13 mouse cellular contexts compared by ENCODE assay signal in genomic region chr11:97123282-97123890, GRCm38 (mm10). TPM values are rescaled to one million over a fixed set of nuclear protein-coding genes. Genes with fewer than 3 reads are reported as not detected.
DNase-seq lines count a peak whose midpoint lies in the region; ATAC-seq and TF ChIP-seq lines count a peak whose summit lies in the region.
"Had no signal": no experiment of that assay in that cellular context is flagged by ENCODE, and none has a peak within 500 bp of the region (broad histone marks: within the 10 kb centered on the region; RNA-seq: fewer than 3 reads in every experiment).

No protein-coding gene starts in this region.

- no peaks in the 10 kb centered on the region for H3K9me3 ChIP-seq in hindbrain, embryonic 11.5 days (ENCODE audit: control insufficient read depth, low read length)
- no peaks in the 10 kb centered on the region for H3K9me3 ChIP-seq in hindbrain, embryonic 14.5 days (ENCODE audit: control insufficient read depth, low read length)
- H3K9me3 ChIP-seq in G1E (replicated peaks), result no peaks in the 10 kb centered on the region
- H3K9me3 ChIP-seq in liver, embryonic 13.5 days (replicated peaks), result no peaks in the 10 kb centered on the region
- H3K9me3 ChIP-seq: neural tube, embryonic 13.5 days had no signal

- peaks cover 11% of the 10 kb centered on the region; the same call in 1 of the 2 replicates for H3K4me1 ChIP-seq in hindbrain, embryonic 11.5 days (replicated peaks; ENCODE audit: control insufficient read depth, insufficient read depth, low read length)
- H3K4me1 ChIP-seq in hindbrain, embryonic 14.5 days (replicated peaks; ENCODE audit: control insufficient read depth, insufficient read depth, low read length), result peaks cover 11% of the 10 kb centered on the region; the same call in 1 of the 2 replicates
- H3K4me1 ChIP-seq in G1E (ENCODE audit: insufficient read depth, low read depth, low read length), result peaks cover 7% of the 10 kb centered on the region; the same call in 1 of the 2 replicates
- H3K4me1 ChIP-seq in liver, embryonic 13.5 days (replicated peaks), result peaks cover 19% of the 10 kb centered on the region

- H3K27me3 ChIP-seq in hindbrain, embryonic 11.5 days (ENCODE audit: control insufficient read depth, insufficient read depth, low read length), result peaks cover 2% of the 10 kb centered on the region; the same call in 1 of the 2 replicates
- no peaks in the 10 kb centered on the region for H3K27me3 ChIP-seq in hindbrain, embryonic 14.5 days (ENCODE audit: control insufficient read depth, insufficient read depth, low read length)
- H3K27me3 ChIP-seq in G1E (ENCODE audit: insufficient read depth, low read length), result peaks cover 82% of the 10 kb centered on the region
- H3K27me3 ChIP-seq in liver, embryonic 13.5 days, result peaks cover 43% of the 10 kb centered on the region

- H3K36me3 ChIP-seq in hindbrain, embryonic 11.5 days (ENCODE audit: control insufficient read depth, insufficient read depth, low read length), result no peaks in the 10 kb centered on the region
- no peaks in the 10 kb centered on the region for H3K36me3 ChIP-seq in hindbrain, embryonic 14.5 days (replicated peaks; ENCODE audit: control insufficient read depth, insufficient read depth)
- H3K36me3 ChIP-seq in G1E (replicated peaks), result no peaks in the 10 kb centered on the region
- H3K36me3 ChIP-seq in liver, embryonic 13.5 days, result no peaks in the 10 kb centered on the region
- H3K36me3 ChIP-seq: neural tube, embryonic 13.5 days had no signal

- H3K9ac ChIP-seq in hindbrain, embryonic 11.5 days (ENCODE audit: low read depth, low read length), result no peak overlapping the region
- no peak overlapping the region for H3K9ac ChIP-seq in hindbrain, embryonic 14.5 days
- no peak overlapping the region for H3K9ac ChIP-seq in liver, embryonic 13.5 days
- H3K9ac ChIP-seq: neural tube, embryonic 13.5 days had no signal

- ATAC-seq in hindbrain, embryonic 11.5 days (ENCODE audit: low FRiP score), result no peak
- no peak for ATAC-seq in hindbrain, embryonic 14.5 days (ENCODE audit: low FRiP score)
- no peak for ATAC-seq in G1E (ENCODE audit: extremely low read depth, insufficient number of reproducible peaks, low FRiP score, poor library complexity, severe bottlenecking)
- ATAC-seq in liver, embryonic 13.5 days (ENCODE audit: low read depth), result no peak

- H3K4me3 ChIP-seq in hindbrain, embryonic 11.5 days (ENCODE audit: low read depth, low read length), result no peak overlapping the region
- no peak overlapping the region for H3K4me3 ChIP-seq in hindbrain, embryonic 14.5 days (replicated peaks; ENCODE audit: low read length)
- H3K4me3 ChIP-seq in G1E (ENCODE audit: low read depth, low read length), result no peak overlapping the region
- H3K4me3 ChIP-seq in liver, embryonic 13.5 days (replicated peaks), result no peak overlapping the region
- H3K4me3 ChIP-seq: neural tube, embryonic 13.5 days had no signal

- no peak overlapping the region for H3K27ac ChIP-seq in hindbrain, embryonic 11.5 days (ENCODE audit: low read depth, low read length)
- no peak overlapping the region for H3K27ac ChIP-seq in hindbrain, embryonic 14.5 days
- no peak overlapping the region for H3K27ac ChIP-seq in liver, embryonic 13.5 days
- H3K27ac ChIP-seq: neural tube, embryonic 13.5 days had no signal

- H3K4me2 ChIP-seq in hindbrain, embryonic 11.5 days (replicated peaks; ENCODE audit: low read depth, low read length), result no peak overlapping the region
- no peak overlapping the region for H3K4me2 ChIP-seq in hindbrain, embryonic 14.5 days (replicated peaks)
- peak overlapping the region; percentile 1; the same call in 1 of the 2 replicates for H3K4me2 ChIP-seq in liver, embryonic 13.5 days
- H3K4me2 ChIP-seq: neural tube, embryonic 13.5 days had no signal

- 24% methylated on average over 11 of the region's 11 CpGs for WGBS in hindbrain, embryonic 11.5 days
- 15% methylated on average over 11 of the region's 11 CpGs for WGBS in hindbrain, embryonic 14.5 days
- 10% methylated on average over 11 of the region's 11 CpGs for WGBS in liver, embryonic 13.5 days (ENCODE audit: insufficient replicate concordance)

- peak; percentile 33; the same call in 1 of the 2 replicates for TF ChIP-seq CTCF in G1E (IDR thresholded peaks at IDR 0.05; ENCODE audit: low read depth, low read length)

- DNase-seq in hindbrain, embryonic 11.5 days (ENCODE audit: low spot score), result peak; percentile 47
- no peak for DNase-seq in hindbrain, embryonic 14.5 days (ENCODE audit: low spot score)
- DNase-seq in 416B (ENCODE audit: low read depth) (peak; percentile 50), G1E (ENCODE audit: low spot score) (peak; percentile 54)
- DNase-seq in liver, embryonic 13.5 days, result no peak
- DNase-seq in adrenal gland, postnatal 10 days, result no peak
- DNase-seq in spleen, adult 12 weeks (ENCODE audit: low spot score), result no peak
- DNase-seq: cerebellum, postnatal 25 days; heart, postnatal 4 days; layer of hippocampus, adult 9-11 months had no signal

RNA-seq across cellular contexts. Expression of gene Tbx21, which starts 8.3 kb away (rescaled TPM):
- 0.11 and 0.23 TPM in 2 replicates for polyA plus RNA-seq in hindbrain, embryonic 11.5 days (2014; fragmentation: Nextera tagmentation; extraction: Ambion mirVana)
- polyA plus RNA-seq in hindbrain, embryonic 14.5 days (2014; fragmentation: Nextera tagmentation; extraction: Ambion mirVana), result not detected in 2 replicates
- total RNA-seq in G1E (2014; fragmentation: Nextera tagmentation) (not detected in 2 replicates), G1E (2017) (not detected in 2 replicates)
- not detected in 2 replicates for polyA plus RNA-seq in G1E (2012)
- polyA plus RNA-seq in liver, embryonic 13.5 days (2015; fragmentation: Nextera tagmentation; extraction: Ambion mirVana), result not detected in 2 replicates
- under 1 TPM; 0.21 to 0.64 TPM for total RNA-seq in adrenal gland, postnatal 10 days (2021)
- total RNA-seq: heart, postnatal 4 days had no signal
- polyA plus RNA-seq: lung, embryonic 16.5 days; stomach, embryonic 14.5 days had no signal

RNA-seq across cellular contexts. Expression of gene Tbkbp1, which starts 27.9 kb away (rescaled TPM):
- 3.9 and 4.2 TPM in 2 replicates for polyA plus RNA-seq in hindbrain, embryonic 11.5 days (2014; fragmentation: Nextera tagmentation; extraction: Ambion mirVana)
- 9.3 and 10.8 TPM in 2 replicates for polyA plus RNA-seq in hindbrain, embryonic 14.5 days (2014; fragmentation: Nextera tagmentation; extraction: Ambion mirVana)
- total RNA-seq in G1E (2014; fragmentation: Nextera tagmentation) (not detected in 2 replicates), G1E (2017) (0.05 and 0.06 TPM in 2 replicates)
- polyA plus RNA-seq in G1E (2012), result 0.29 and 0.34 TPM in 2 replicates
- 1.0 and 1.1 TPM in 2 replicates for polyA plus RNA-seq in liver, embryonic 13.5 days (2015; fragmentation: Nextera tagmentation; extraction: Ambion mirVana)
- 10 to 100 TPM; 20.9 to 25.4 TPM for total RNA-seq in adrenal gland, postnatal 10 days (2021)

Comparison
In these comparisons a context has a peak if more than half of its experiments do, and no peak if none do; other contexts are left out.
1. DNase-seq: peak in hindbrain, embryonic 11.5 days (single experiment), 416B (single experiment) and G1E (single experiment); none in hindbrain, embryonic 14.5 days (single experiment), liver, embryonic 13.5 days (single experiment), adrenal gland, postnatal 10 days (single experiment) and spleen, adult 12 weeks (single experiment).